Mouse (Mus musculus): ENCODE measurements around the gene Retreg3.

DNA sequence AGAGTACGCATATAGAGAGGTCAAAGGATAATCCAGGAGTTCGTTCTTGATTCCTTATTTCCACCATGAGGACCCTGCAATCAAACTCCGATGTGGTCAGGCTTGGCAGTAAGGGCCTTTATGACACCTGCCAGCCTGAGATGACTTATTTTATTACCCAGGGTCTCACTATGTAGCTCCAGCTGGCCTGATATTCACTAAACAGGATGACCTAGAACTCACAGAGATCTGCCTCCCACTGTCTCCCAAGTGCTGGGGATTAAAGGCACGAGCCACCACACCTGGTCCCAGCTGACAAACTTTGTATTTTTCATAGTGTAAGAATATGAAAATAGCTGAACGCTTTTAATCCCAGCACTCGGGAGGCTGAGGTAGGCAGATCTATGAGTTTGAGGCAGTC is 35.5 kb upstream of the Retreg3 start:
- TF ChIP-seq POLR2A (IDR thresholded peaks at IDR 0.05; ENCODE audit: control insufficient read depth, extremely low read depth, insufficient read depth, low read length, poor library complexity) (no peak), CTCF (IDR thresholded peaks at IDR 0.05; ENCODE audit: borderline replicate concordance, control insufficient read depth, extremely low read depth, insufficient read depth, low read length, poor library complexity) (no peak)
